Mouse (Mus musculus): ENCODE data around the gene Gm43951.

GRCm38 (mm10) chr11:72163198-72163597 lies 43.4 kb downstream of the Gm43951 start:
- no peak for TF ChIP-seq CTCF (IDR thresholded peaks at IDR 0.05; ENCODE audit: borderline replicate concordance, insufficient read depth, low read depth, low read length)
- no peak for TF ChIP-seq POLR2A (IDR thresholded peaks at IDR 0.05; ENCODE audit: borderline replicate concordance, insufficient read depth, low read length)

Data from cerebellum, adult 2 months (tissue).